Mouse (Mus musculus) midbrain, embryonic 13.5 days (tissue): ENCODE data around the gene Caln1. TPM values are rescaled to one million over a fixed set of nuclear protein-coding genes. Genes with fewer than 3 reads are reported as not detected.

Experiments
- ATAC-seq: fragments of 200-750 bp; cut with Nextera tagmentation; 2 replicates; pipeline ENCODE4 v1.8.0; 2017; ENCODE audit warnings: mild to moderate bottlenecking, moderate TSS enrichment, moderate library complexity
- H3K27ac ChIP-seq: fragments of 300-500 bp; sonication (generic); 2 replicates; pipeline ENCODE4 v1.5.1; 2015; ENCODE audit warnings: inconsistent platforms, mild to moderate bottlenecking, moderate library complexity
- H3K27me3 ChIP-seq: fragments of 300-500 bp; sonication (generic); 2 replicates; pipeline ENCODE4 v1.6.1; 2015; ENCODE audit warnings: mild to moderate bottlenecking, inconsistent platforms
- H3K36me3 ChIP-seq: fragments of 300-500 bp; sonication (generic); 2 replicates; pipeline ENCODE4 v1.6.1; 2015; ENCODE audit warnings: mild to moderate bottlenecking, inconsistent platforms
- H3K4me1 ChIP-seq: fragments of 300-500 bp; sonication (generic); replicated peaks from 2 replicates; pipeline ENCODE4 v1.6.1; 2015; ENCODE audit warnings: inconsistent platforms
- H3K4me2 ChIP-seq: fragments of 300-500 bp; sonication (generic); replicated peaks from 2 replicates; pipeline ENCODE4 v1.6.1; 2015; ENCODE audit warnings: moderate library complexity, mild to moderate bottlenecking, inconsistent platforms
- H3K4me3 ChIP-seq: fragments of 300-500 bp; sonication (generic); replicated peaks from 2 replicates; pipeline ENCODE4 v1.5.1; 2015; ENCODE audit warnings: mild to moderate bottlenecking, inconsistent platforms
- H3K9ac ChIP-seq: fragments of 300-500 bp; sonication (generic); replicated peaks from 2 replicates; pipeline ENCODE4 v1.6.1; 2015; ENCODE audit warnings: mild to moderate bottlenecking, inconsistent platforms
- H3K9me3 ChIP-seq: fragments of 300-500 bp; sonication (generic); 2 replicates; pipeline ENCODE4 v1.6.1; 2016; ENCODE audit warnings: mild to moderate bottlenecking, inconsistent platforms
- whole genome bisulfite sequencing: fragments of 180-500 bp; shearing (Covaris S2); methylation state at CpG from one replicate; pipeline ENCODE4 v1.1.7; 2015; 5-methylcytosine and 5-hydroxymethylcytosine counted together
- polyA plus RNA-seq: library from polyadenylated mRNA; unstranded; fragments of >200 nt; fragmentation: Nextera tagmentation; extraction: Ambion mirVana; gene quantifications from 2 replicates; pipeline ENCODE4 v1.2.1, GENCODE M21; 2015

Caln1 gene
- polyA plus RNA-seq, 1 experiment from 2014 or later = 4.6 TPM

GRCm38 (mm10) chr5:130848562-130848961 lies 479.3 kb downstream of the Caln1 start:
- no peak for ATAC-seq
- peaks cover 4% of the 10 kb centered on the region; the same call in 1 of the 2 replicates for H3K4me1 ChIP-seq
- H3K9ac ChIP-seq = no peak overlapping the region
- no peaks in the 10 kb centered on the region for H3K9me3 ChIP-seq
- H3K4me3 ChIP-seq = no peak overlapping the region
- WGBS = 88% methylated on average over 6 of the region's 6 CpGs
- no peak overlapping the region for H3K27ac ChIP-seq
- no peak overlapping the region for H3K4me2 ChIP-seq
- no peaks in the 10 kb centered on the region for H3K27me3 ChIP-seq
- H3K36me3 ChIP-seq = no peaks in the 10 kb centered on the region

GRCm38 (mm10) chr5:130849610-130850009 lies 480.4 kb downstream of the Caln1 start:
- no peak overlapping the region for H3K9ac ChIP-seq
- no peaks in the 10 kb centered on the region for H3K9me3 ChIP-seq
- no peak for ATAC-seq
- no peaks in the 10 kb centered on the region for H3K27me3 ChIP-seq
- 71% methylated on average over 4 of the region's 4 CpGs for WGBS
- H3K27ac ChIP-seq = no peak overlapping the region
- no peak overlapping the region for H3K4me3 ChIP-seq
- H3K36me3 ChIP-seq = no peaks in the 10 kb centered on the region
- peaks cover 4% of the 10 kb centered on the region; the same call in 1 of the 2 replicates for H3K4me1 ChIP-seq
- H3K4me2 ChIP-seq = no peak overlapping the region

- Histone ChIP-seq H3K27me3 (no peaks in the 10 kb centered on the region), H3K36me3 (no peaks in the 10 kb centered on the region), H3K27ac (no peak overlapping the region), H3K9ac (no peak overlapping the region), H3K4me3 (0 out of 2 replicates have a peak overlapping the region, but pooled peaks have one; percentile 6), H3K9me3 (no peaks in the 10 kb centered on the region), H3K4me1 (peaks cover 4% of the 10 kb centered on the region; the same call in 1 of the 2 replicates), H3K4me2 (peak overlapping the region; percentile 25)
- ATAC-seq = no peak
- WGBS = 8% methylated on average over 10 of the region's 11 CpGs
These were observed 482.9 kb downstream of the Caln1 start for GRCm38 (mm10) chr5:130852182-130852581.

GRCm38 (mm10) chr5:130853371-130853770 lies 484.1 kb downstream of the Caln1 start:
- no peak for ATAC-seq
- H3K27me3 ChIP-seq = no peaks in the 10 kb centered on the region
- no peak overlapping the region for H3K4me2 ChIP-seq
- H3K4me3 ChIP-seq = no peak overlapping the region
- no peak overlapping the region for H3K27ac ChIP-seq
- H3K9me3 ChIP-seq = no peaks in the 10 kb centered on the region
- no peak overlapping the region for H3K9ac ChIP-seq
- 1% methylated on average over 10 of the region's 10 CpGs for WGBS
- peaks cover 4% of the 10 kb centered on the region; the same call in 1 of the 2 replicates for H3K4me1 ChIP-seq
- H3K36me3 ChIP-seq = no peaks in the 10 kb centered on the region

- no peak for ATAC-seq
- no peaks in the 10 kb centered on the region for H3K27me3 ChIP-seq
- H3K9ac ChIP-seq = no peak overlapping the region
- no peaks in the 10 kb centered on the region for H3K36me3 ChIP-seq
- H3K27ac ChIP-seq = no peak overlapping the region
- peaks cover 4% of the 10 kb centered on the region; the same call in 1 of the 2 replicates for H3K4me1 ChIP-seq
- no peaks in the 10 kb centered on the region for H3K9me3 ChIP-seq
- WGBS = 89% methylated on average over 7 of the region's 7 CpGs
- H3K4me2 ChIP-seq = no peak overlapping the region
- no peak overlapping the region for H3K4me3 ChIP-seq
These were observed 485.2 kb downstream of the Caln1 start for GRCm38 (mm10) chr5:130854430-130854829.

GRCm38 (mm10) chr5:130858148-130858547 lies 488.9 kb downstream of the Caln1 start:
- Histone ChIP-seq H3K4me2 (no peak overlapping the region), H3K4me3 (no peak overlapping the region), H3K9me3 (no peaks in the 10 kb centered on the region), H3K27ac (no peak overlapping the region), H3K27me3 (no peaks in the 10 kb centered on the region), H3K36me3 (no peaks in the 10 kb centered on the region), H3K9ac (no peak overlapping the region), H3K4me1 (no peaks in the 10 kb centered on the region)
- 18% methylated on average over 8 of the region's 8 CpGs for WGBS
- peak; percentile 30; the same call in 1 of the 2 replicates for ATAC-seq

GRCm38 (mm10) chr5:130858706-130859105 lies 489.5 kb downstream of the Caln1 start:
- no peaks in the 10 kb centered on the region for H3K9me3 ChIP-seq
- H3K27ac ChIP-seq = no peak overlapping the region
- H3K4me3 ChIP-seq = no peak overlapping the region
- WGBS = 87% methylated on average over 3 of the region's 3 CpGs
- no peaks in the 10 kb centered on the region for H3K4me1 ChIP-seq
- H3K9ac ChIP-seq = no peak overlapping the region
- no peaks in the 10 kb centered on the region for H3K27me3 ChIP-seq
- H3K4me2 ChIP-seq = no peak overlapping the region
- no peak for ATAC-seq
- no peaks in the 10 kb centered on the region for H3K36me3 ChIP-seq

- H3K4me2 ChIP-seq = no peak overlapping the region
- H3K4me1 ChIP-seq = no peaks in the 10 kb centered on the region
- no peaks in the 10 kb centered on the region for H3K9me3 ChIP-seq
- H3K27me3 ChIP-seq = no peaks in the 10 kb centered on the region
- ATAC-seq = no peak
- 53% methylated on average over 5 of the region's 6 CpGs for WGBS
- no peak overlapping the region for H3K27ac ChIP-seq
- H3K9ac ChIP-seq = no peak overlapping the region
- no peaks in the 10 kb centered on the region for H3K36me3 ChIP-seq
- H3K4me3 ChIP-seq = no peak overlapping the region
These were observed 490.5 kb downstream of the Caln1 start for GRCm38 (mm10) chr5:130859736-130860135.

- no peak for ATAC-seq
- H3K27me3 ChIP-seq = no peaks in the 10 kb centered on the region
- no peak overlapping the region for H3K4me2 ChIP-seq
- H3K27ac ChIP-seq = no peak overlapping the region
- H3K4me3 ChIP-seq = no peak overlapping the region
- no peaks in the 10 kb centered on the region for H3K9me3 ChIP-seq
- H3K4me1 ChIP-seq = no peaks in the 10 kb centered on the region
- no peaks in the 10 kb centered on the region for H3K36me3 ChIP-seq
- no peak overlapping the region for H3K9ac ChIP-seq
- 62% methylated on average over 5 of the region's 5 CpGs for WGBS
These were observed 493.0 kb downstream of the Caln1 start for GRCm38 (mm10) chr5:130862302-130862701.

GRCm38 (mm10) chr5:130869869-130870268 lies 500.6 kb downstream of the Caln1 start:
- no peaks in the 10 kb centered on the region for H3K9me3 ChIP-seq
- no peak overlapping the region for H3K4me2 ChIP-seq
- no peak overlapping the region for H3K4me3 ChIP-seq
- no peaks in the 10 kb centered on the region for H3K4me1 ChIP-seq
- ATAC-seq = no peak
- H3K27me3 ChIP-seq = no peaks in the 10 kb centered on the region
- WGBS = 83% methylated on average over 1 of the region's 1 CpGs
- no peak overlapping the region for H3K9ac ChIP-seq
- no peaks in the 10 kb centered on the region for H3K36me3 ChIP-seq
- H3K27ac ChIP-seq = no peak overlapping the region

GRCm38 (mm10) chr5:130871086-130871485 lies 501.8 kb downstream of the Caln1 start:
- ATAC-seq = no peak
- no peaks in the 10 kb centered on the region for H3K4me1 ChIP-seq
- no peak overlapping the region for H3K4me2 ChIP-seq
- H3K9ac ChIP-seq = no peak overlapping the region
- H3K9me3 ChIP-seq = no peaks in the 10 kb centered on the region
- H3K36me3 ChIP-seq = no peaks in the 10 kb centered on the region
- 71% methylated on average over 8 of the region's 8 CpGs for WGBS
- no peak overlapping the region for H3K27ac ChIP-seq
- no peak overlapping the region for H3K4me3 ChIP-seq
- no peaks in the 10 kb centered on the region for H3K27me3 ChIP-seq

- ATAC-seq = no peak
- Histone ChIP-seq H3K4me1 (no peaks in the 10 kb centered on the region), H3K4me2 (no peak overlapping the region), H3K36me3 (no peaks in the 10 kb centered on the region), H3K27me3 (no peaks in the 10 kb centered on the region), H3K9ac (no peak overlapping the region), H3K27ac (no peak overlapping the region), H3K9me3 (no peaks in the 10 kb centered on the region), H3K4me3 (no peak overlapping the region)
- WGBS = 91% methylated on average over 3 of the region's 3 CpGs
These were observed 506.1 kb downstream of the Caln1 start for GRCm38 (mm10) chr5:130875391-130875790.

GRCm38 (mm10) chr5:130880331-130880730 lies 511.1 kb downstream of the Caln1 start:
- Histone ChIP-seq H3K4me3 (no peak overlapping the region), H3K9ac (no peak overlapping the region), H3K27me3 (no peaks in the 10 kb centered on the region), H3K4me1 (no peaks in the 10 kb centered on the region), H3K27ac (no peak overlapping the region), H3K4me2 (no peak overlapping the region), H3K9me3 (no peaks in the 10 kb centered on the region), H3K36me3 (no peaks in the 10 kb centered on the region)
- no peak for ATAC-seq
- WGBS = 79% methylated on average over 5 of the region's 5 CpGs
